Comparison of ENCODE assay signal across 8 mouse cellular contexts in the genomic region with DNA sequence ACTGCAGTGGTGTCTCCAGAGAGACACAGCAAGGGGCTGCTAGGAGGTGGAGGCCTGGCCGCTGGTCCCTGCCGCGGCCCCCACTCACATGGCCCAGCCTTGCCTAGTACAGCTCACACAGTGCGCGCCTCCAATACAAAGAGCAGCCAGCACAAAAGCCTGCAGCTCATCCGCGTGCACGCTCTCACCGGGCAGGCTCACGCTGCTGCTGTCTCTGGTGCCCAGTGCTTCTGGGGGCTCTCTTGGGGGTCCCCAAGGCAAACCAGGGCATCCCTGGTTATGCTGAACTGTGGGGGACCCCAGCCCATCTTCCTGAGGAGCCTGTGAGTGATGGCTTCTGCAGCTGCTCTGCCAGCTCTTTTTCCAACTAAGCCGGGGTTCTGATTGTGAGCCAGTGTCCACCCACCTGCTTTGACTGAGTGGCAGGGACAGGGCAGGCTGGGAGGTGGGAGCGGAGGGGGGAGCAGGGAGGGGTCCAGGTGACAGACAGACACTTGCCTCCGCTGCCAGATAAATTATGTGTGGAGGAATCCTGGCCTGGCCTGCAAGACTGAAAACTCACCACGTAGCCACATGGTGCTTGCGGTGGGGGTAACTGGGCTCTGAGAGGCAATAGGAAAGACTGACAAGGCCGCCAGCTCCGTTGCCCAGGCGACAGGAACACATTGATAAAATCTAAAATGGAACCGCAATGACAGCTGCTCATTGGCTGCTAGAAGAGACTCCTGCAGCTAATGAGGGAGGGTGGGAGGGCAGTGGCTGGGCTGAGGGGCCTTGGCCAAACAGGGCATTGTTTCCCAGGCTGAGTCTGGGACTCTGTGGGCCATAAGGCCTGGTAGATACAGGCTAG.
A peak's percentile ranks its signal among the peaks of the same experiment; 100 is the strongest.
DNase-seq lines count a peak whose midpoint lies in the region; ATAC-seq and TF ChIP-seq lines count a peak whose summit lies in the region.

No protein-coding gene starts in this region.

- H3K9me3 ChIP-seq in stomach, embryonic 16.5 days (replicated peaks; ENCODE audit: control insufficient read depth, low read length), result no peaks in the 10 kb centered on the region
- H3K9me3 ChIP-seq in stomach, postnatal 0 days (ENCODE audit: control insufficient read depth, low read length), result no peaks in the 10 kb centered on the region
- no peaks in the 10 kb centered on the region for H3K9me3 ChIP-seq in heart, embryonic 12.5 days (replicated peaks)

- TF ChIP-seq EP300 in stomach, postnatal 0 days (optimal IDR thresholded peaks at IDR 0.05), result no peak

- no peak overlapping the region for H3K27ac ChIP-seq in stomach, embryonic 16.5 days (ENCODE audit: low read length)
- H3K27ac ChIP-seq in stomach, postnatal 0 days (replicated peaks), result no peak overlapping the region
- H3K27ac ChIP-seq in heart, embryonic 12.5 days (ENCODE audit: poor library complexity, severe bottlenecking), result peak overlapping the region; percentile 43; the same call in 1 of the 2 replicates

- 41% methylated on average over 19 of the region's 19 CpGs for WGBS in stomach, embryonic 16.5 days
- 43% methylated on average over 19 of the region's 19 CpGs for WGBS in stomach, postnatal 0 days
- WGBS in heart, embryonic 12.5 days, result 39% methylated on average over 19 of the region's 19 CpGs

- no peak for DNase-seq in stomach, postnatal 0 days (ENCODE audit: low spot score)
- peak; percentile 90 for DNase-seq in embryo, embryonic 10.5 days (ENCODE audit: low spot score)
- DNase-seq in layer of hippocampus, adult 18-20 months (ENCODE audit: low spot score in 2 of 2), result peak; percentile 87 to 94
- peak; percentile 60 for DNase-seq in lung, postnatal 36 days
- DNase-seq in right cerebral cortex, adult 2 months (ENCODE audit: low spot score in 2 of 2), result peak; percentile 67 to 81
- no peak for DNase-seq in thymus, adult 18-20 months

- no peak overlapping the region for H3K4me2 ChIP-seq in stomach, embryonic 16.5 days (ENCODE audit: low read depth, low read length)
- H3K4me2 ChIP-seq in stomach, postnatal 0 days (replicated peaks; ENCODE audit: low read depth), result no peak overlapping the region
- H3K4me2 ChIP-seq in heart, embryonic 12.5 days, result peak overlapping the region; percentile 33

- peaks cover 7% of the 10 kb centered on the region for H3K4me1 ChIP-seq in stomach, embryonic 16.5 days (ENCODE audit: control insufficient read depth, insufficient read depth, low read length)
- H3K4me1 ChIP-seq in stomach, postnatal 0 days (replicated peaks; ENCODE audit: control insufficient read depth, insufficient read depth), result no peaks in the 10 kb centered on the region
- peaks cover 56% of the 10 kb centered on the region for H3K4me1 ChIP-seq in heart, embryonic 12.5 days (replicated peaks)

- no peaks in the 10 kb centered on the region for H3K27me3 ChIP-seq in stomach, embryonic 16.5 days (ENCODE audit: control insufficient read depth, insufficient read depth, low read length)
- H3K27me3 ChIP-seq in stomach, postnatal 0 days (ENCODE audit: control insufficient read depth, insufficient read depth, low read length), result no peaks in the 10 kb centered on the region
- H3K27me3 ChIP-seq in heart, embryonic 12.5 days (replicated peaks), result no peaks in the 10 kb centered on the region

- H3K4me3 ChIP-seq in stomach, embryonic 16.5 days (replicated peaks; ENCODE audit: low read length), result no peak overlapping the region
- no peak overlapping the region for H3K4me3 ChIP-seq in stomach, postnatal 0 days (ENCODE audit: low read depth, low read length)
- no peak overlapping the region for H3K4me3 ChIP-seq in heart, embryonic 12.5 days

- 0 out of 2 replicates have a peak overlapping the region, but pooled peaks have one; percentile 6 for H3K9ac ChIP-seq in stomach, embryonic 16.5 days (ENCODE audit: low read length)
- H3K9ac ChIP-seq in stomach, postnatal 0 days (ENCODE audit: low read length), result no peak overlapping the region; the same call in 1 of the 2 replicates
- no peak overlapping the region for H3K9ac ChIP-seq in heart, embryonic 12.5 days

- no peaks in the 10 kb centered on the region for H3K36me3 ChIP-seq in stomach, embryonic 16.5 days (ENCODE audit: control insufficient read depth, insufficient read depth, low read length)
- no peaks in the 10 kb centered on the region for H3K36me3 ChIP-seq in stomach, postnatal 0 days (ENCODE audit: control insufficient read depth, insufficient read depth, low read length)
- H3K36me3 ChIP-seq in heart, embryonic 12.5 days, result no peaks in the 10 kb centered on the region

- no peak; the same call in 1 of the 2 replicates for ATAC-seq in stomach, embryonic 16.5 days (ENCODE audit: insufficient read depth, low FRiP score)
- ATAC-seq in stomach, postnatal 0 days (ENCODE audit: low FRiP score, low TSS enrichment), result no peak
- ATAC-seq in heart, embryonic 12.5 days (ENCODE audit: insufficient number of reproducible peaks, low FRiP score), result peak; percentile 65

- TF ChIP-seq CTCF in stomach, postnatal 0 days (IDR thresholded peaks at IDR 0.05; ENCODE audit: low read depth), result no peak

Comparison
In these comparisons a context has a peak if more than half of its experiments do, and no peak if none do; other contexts are left out.
1. DNase-seq: peak in embryo, embryonic 10.5 days (single experiment), layer of hippocampus, adult 18-20 months (2 of 2), lung, postnatal 36 days (single experiment) and right cerebral cortex, adult 2 months (2 of 2); none in stomach, postnatal 0 days (single experiment) and thymus, adult 18-20 months (0 of 2).